Mouse (Mus musculus): ENCODE data around the gene Daam1. TPM values are rescaled to one million over a fixed set of nuclear protein-coding genes. Genes with fewer than 3 reads are reported as not detected.
A peak's percentile ranks its signal among the peaks of the same experiment; 100 is the strongest.

The Daam1 gene
- total RNA-seq, 2 experiments from 2014 or later, result 8.0 to 12.8 TPM

DNA sequence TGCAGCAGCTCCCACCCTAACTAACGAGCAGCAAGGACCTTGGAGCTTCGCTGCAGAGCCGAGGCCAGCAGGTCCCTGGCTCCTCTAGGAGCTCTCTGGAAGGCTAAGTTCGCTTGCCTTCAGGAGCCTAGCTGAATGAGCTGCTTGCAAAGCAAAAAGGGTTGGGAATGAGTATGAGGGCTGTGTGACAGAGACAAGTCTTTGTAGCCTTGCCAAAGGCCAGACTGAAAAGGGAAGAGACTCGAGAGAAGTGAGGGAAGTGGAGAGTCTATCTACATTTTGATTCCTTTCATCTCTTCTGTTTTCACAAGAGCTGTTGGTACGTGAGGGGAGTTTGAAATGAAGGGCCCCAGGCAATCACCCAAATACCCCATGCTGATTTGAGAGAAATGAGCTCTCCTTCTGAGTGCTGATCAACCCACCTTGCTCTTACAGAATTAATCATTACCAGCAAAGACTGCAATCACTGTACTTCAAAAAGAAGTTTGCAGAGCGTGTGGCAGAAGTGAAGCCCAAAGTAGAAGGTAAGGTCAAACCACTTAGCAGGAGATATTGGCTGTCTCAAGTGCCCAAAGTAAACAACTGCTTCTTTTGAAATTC is 145.6 kb downstream of the Daam1 start:
- peak overlapping the region; percentile 66 for H3K27ac ChIP-seq
- H3K4me3 ChIP-seq, result no peak overlapping the region
- intact Hi-C loops (cut with DNase I), result loop anchor here (5.0 kb wide), 1 partner anchor 89 kb away; no protein-coding TSS in a partner anchor
- no peak for TF ChIP-seq CTCF (IDR thresholded peaks at IDR 0.05)
- DNase-seq, result no peak

DNA sequence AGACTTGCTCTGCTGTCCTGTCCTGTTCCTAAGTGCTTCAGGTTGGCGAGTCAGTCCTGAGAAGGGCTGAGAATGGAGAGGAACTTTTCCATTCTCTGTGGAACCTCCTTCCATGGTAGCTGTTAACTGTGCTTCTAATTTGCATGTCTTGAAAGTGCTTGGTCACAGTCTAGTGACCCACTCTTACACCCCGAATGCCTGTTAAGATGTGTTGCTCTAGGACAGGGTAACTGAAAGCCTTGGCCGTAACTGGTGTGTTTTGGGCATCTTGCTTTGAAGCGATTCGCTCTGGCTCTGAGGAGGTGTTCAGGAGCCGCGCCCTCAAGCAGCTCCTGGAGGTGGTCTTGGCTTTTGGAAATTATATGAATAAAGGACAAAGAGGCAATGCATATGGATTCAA is 146.5 kb downstream of the Daam1 start:
- intact Hi-C loops (cut with DNase I), result loop anchor here (5.0 kb wide), 1 partner anchor 90 kb away; no protein-coding TSS in a partner anchor
- TF ChIP-seq CTCF (IDR thresholded peaks at IDR 0.05), result no peak
- no peak overlapping the region for H3K4me3 ChIP-seq
- no peak for DNase-seq
- H3K27ac ChIP-seq, result peak overlapping the region; percentile 66; the same call in 1 of the 2 replicates

DNA sequence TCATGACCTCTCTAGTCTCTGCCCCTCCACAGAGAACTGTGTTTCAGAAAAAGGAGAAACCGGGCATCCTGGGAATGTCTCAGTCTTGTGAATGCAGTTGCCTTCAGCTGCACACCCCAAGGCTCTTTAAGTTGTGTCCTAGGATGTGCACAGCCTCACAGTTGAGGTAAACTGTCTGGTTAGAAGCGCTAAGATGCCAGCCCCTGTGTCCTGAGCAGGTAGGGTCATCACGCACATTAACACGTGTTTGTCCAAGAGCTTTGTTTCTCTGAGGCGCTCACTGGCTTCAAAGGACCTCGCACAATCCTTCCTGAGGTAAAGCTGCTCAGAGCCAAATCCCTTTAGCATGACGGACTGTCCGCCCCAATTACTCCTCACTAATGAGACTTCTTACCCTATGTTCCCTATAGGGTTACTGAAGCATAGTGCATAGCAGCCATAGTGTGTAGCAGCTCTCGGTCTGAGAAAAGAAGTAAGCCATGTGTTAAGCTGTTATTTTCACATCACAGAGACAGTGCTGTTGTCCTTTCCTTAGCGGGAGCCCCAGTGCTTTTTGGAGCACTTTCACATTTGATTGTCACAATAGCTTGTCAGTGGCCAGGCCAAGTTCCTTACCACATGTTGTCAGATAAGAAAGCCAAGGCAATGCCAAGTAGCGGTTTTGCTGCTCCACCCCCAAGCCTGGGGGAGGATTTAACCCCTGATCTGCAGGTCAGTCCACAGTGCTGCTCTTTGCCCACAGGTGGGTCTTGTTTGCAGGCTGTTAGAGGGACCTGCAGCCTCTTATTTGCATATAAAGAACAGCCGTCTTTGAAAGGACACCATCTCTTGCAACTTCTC is 147.9 kb downstream of the Daam1 start:
- peak overlapping the region; percentile 48 for H3K27ac ChIP-seq
- intact Hi-C loops (cut with DNase I), result loop anchor here (5.0 kb wide), 1 partner anchor 91 kb away; no protein-coding TSS in a partner anchor
- H3K4me3 ChIP-seq, result no peak overlapping the region
- no peak for TF ChIP-seq CTCF (IDR thresholded peaks at IDR 0.05)
- DNase-seq, result no peak

- peak overlapping the region; percentile 53; the same call in 1 of the 2 replicates for H3K27ac ChIP-seq
- intact Hi-C loops (cut with DNase I), result loop anchor here (5.0 kb wide), 1 partner anchor 148 kb away; the partner anchor contains the start of gene Daam1
- H3K4me3 ChIP-seq, result no peak overlapping the region
- DNase-seq, result no peak
- no peak for TF ChIP-seq CTCF (IDR thresholded peaks at IDR 0.05)
Observed at GRCm38 (mm10) chr12:71980166-71980565, 149.3 kb downstream of the Daam1 start.

- DNase-seq, result no peak
- peak overlapping the region; percentile 53; the same call in 1 of the 2 replicates for H3K27ac ChIP-seq
- intact Hi-C loops (cut with DNase I), result loop anchor here (5.0 kb wide), 1 partner anchor 148 kb away; the partner anchor contains the start of gene Daam1
- H3K4me3 ChIP-seq, result no peak overlapping the region
- TF ChIP-seq CTCF (IDR thresholded peaks at IDR 0.05), result no peak
Observed at GRCm38 (mm10) chr12:71980746-71981145, 149.9 kb downstream of the Daam1 start.

GRCm38 (mm10) chr12:71981250-71981649 is 150.4 kb downstream of the Daam1 start:
- no peak for DNase-seq
- no peak for TF ChIP-seq CTCF (IDR thresholded peaks at IDR 0.05)
- Histone ChIP-seq H3K4me3 (no peak overlapping the region), H3K27ac (peak overlapping the region; percentile 53)
- intact Hi-C loops (cut with DNase I), result loop anchor here (5.0 kb wide), 1 partner anchor 149 kb away; the partner anchor contains the start of gene Daam1

DNA sequence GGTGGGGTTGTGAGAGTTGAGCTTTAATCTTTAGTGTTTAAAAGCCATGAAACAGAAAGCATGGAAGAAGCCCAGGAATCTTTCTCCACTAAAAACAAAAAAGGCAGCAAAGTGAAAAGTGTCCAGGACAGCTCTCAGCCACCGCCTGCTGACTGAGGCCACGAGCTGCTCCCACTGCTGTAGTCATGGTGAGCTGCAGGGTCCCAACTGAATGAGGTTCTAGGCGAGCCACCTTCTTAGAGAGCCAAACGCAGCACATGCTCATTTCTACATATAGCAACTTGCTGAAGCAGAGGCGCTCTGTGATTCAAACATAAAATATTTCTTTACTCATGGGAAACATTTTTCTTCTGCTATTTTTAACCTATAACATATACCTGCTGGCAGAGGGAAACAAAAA is 150.9 kb downstream of the Daam1 start:
- intact Hi-C loops (cut with DNase I), result loop anchor here (5.0 kb wide), 1 partner anchor 149 kb away; the partner anchor contains the start of gene Daam1
- peak overlapping the region; percentile 73 for H3K27ac ChIP-seq
- no peak overlapping the region for H3K4me3 ChIP-seq
- TF ChIP-seq CTCF (IDR thresholded peaks at IDR 0.05), result no peak; the same call in 1 of the 2 replicates
- no peak for DNase-seq

GRCm38 (mm10) chr12:71983102-71983715 is 152.3 kb downstream of the Daam1 start:
- no peak overlapping the region for H3K27ac ChIP-seq
- peak; percentile 76 for DNase-seq
- H3K4me3 ChIP-seq, result no peak overlapping the region
- intact Hi-C loops (cut with DNase I), result loop anchor here (5.0 kb wide), 1 partner anchor 151 kb away; the partner anchor contains the start of gene Daam1
- TF ChIP-seq CTCF (IDR thresholded peaks at IDR 0.05), result no peak

GRCm38 (mm10) chr12:71987161-71987560 is 156.3 kb downstream of the Daam1 start:
- H3K4me3 ChIP-seq, result no peak overlapping the region
- no peak overlapping the region for H3K27ac ChIP-seq
- intact Hi-C loops (cut with DNase I), result no loop called here
- DNase-seq, result no peak
- TF ChIP-seq CTCF (IDR thresholded peaks at IDR 0.05), result no peak

- intact Hi-C loops (cut with DNase I), result no loop called here
- TF ChIP-seq CTCF (IDR thresholded peaks at IDR 0.05), result peak; percentile 49
- no peak overlapping the region for H3K27ac ChIP-seq
- no peak for DNase-seq
- H3K4me3 ChIP-seq, result no peak overlapping the region
Observed at GRCm38 (mm10) chr12:71987885-71988284, 157.0 kb downstream of the Daam1 start.

DNA sequence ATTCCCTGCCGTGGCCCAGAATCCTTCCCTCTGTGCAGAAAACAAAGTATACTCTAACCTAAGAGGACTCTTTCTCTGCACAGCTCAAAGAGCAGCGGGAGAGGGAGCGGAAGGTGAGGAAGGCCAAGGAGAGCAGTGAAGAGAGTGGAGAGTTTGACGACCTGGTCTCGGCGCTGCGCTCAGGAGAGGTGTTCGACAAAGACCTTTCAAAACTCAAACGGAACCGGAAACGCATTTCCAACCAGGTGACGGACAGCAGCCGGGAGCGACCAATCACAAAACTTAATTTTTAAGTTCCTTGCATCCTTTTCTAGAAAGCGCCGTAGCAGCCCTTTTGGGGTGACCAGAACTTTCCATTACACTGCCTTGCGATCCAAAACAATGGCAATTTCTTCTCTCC is 158.7 kb downstream of the Daam1 start:
- TF ChIP-seq CTCF (IDR thresholded peaks at IDR 0.05), result no peak
- DNase-seq, result no peak
- intact Hi-C loops (cut with DNase I), result no loop called here

DNA sequence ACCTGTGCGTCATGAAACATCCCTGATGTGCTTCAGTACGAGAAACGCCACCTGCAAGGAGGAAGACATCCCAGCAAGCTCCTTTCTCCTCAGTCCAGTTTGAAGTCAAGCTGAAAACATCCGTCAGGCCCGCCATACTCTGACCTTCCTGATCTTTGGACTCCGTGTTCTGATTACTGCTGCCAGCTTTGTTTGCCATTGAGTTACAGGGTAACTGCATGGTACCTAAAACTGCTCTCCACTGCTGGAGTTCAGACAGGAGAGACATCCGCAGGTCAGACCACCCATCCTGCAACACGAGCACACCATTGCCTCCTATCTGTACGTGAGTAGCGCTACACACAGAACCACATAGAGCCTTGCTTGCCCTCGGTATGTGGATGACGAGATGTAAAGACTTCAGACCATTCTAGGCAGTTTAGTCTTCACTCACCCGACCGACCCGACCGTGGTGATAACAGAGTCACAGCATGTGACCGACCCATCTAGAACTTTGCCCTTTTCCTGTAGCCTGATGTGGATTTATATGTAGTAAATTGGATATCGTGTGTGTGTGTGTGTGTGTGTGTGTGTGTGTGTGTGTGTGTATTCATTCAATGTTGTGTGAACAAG is 161.8 kb downstream of the Daam1 start:
- H3K27ac ChIP-seq, result no peak overlapping the region
- intact Hi-C loops (cut with DNase I), result no loop called here
- no peak overlapping the region for H3K4me3 ChIP-seq
- no peak for TF ChIP-seq CTCF (IDR thresholded peaks at IDR 0.05)
- no peak for DNase-seq

More for the DNA sequence above, 158.7 kb downstream of the Daam1 start:
- no peak overlapping the region for H3K4me3 ChIP-seq
- H3K27ac ChIP-seq, result no peak overlapping the region
